Mouse (Mus musculus) lung, embryonic 16.5 days (tissue): ENCODE results near the gene Nrxn2. TPM values are rescaled to one million over a fixed set of nuclear protein-coding genes. Genes with fewer than 3 reads are reported as not detected.

Source experiments
- ATAC-seq: fragments of 200-750 bp; cut with Nextera tagmentation; 2 replicates; pipeline ENCODE4 v1.8.0; 2017; ENCODE audit warnings: low read depth, mild to moderate bottlenecking, moderate library complexity
- H3K27ac ChIP-seq: fragments of 300-500 bp; sonication (generic); 2 replicates; pipeline ENCODE4 v1.5.1; 2014; ENCODE audit warnings: mild to moderate bottlenecking, control low read depth, low read length
- H3K27me3 ChIP-seq: fragments of 300-500 bp; sonication (generic); 2 replicates; pipeline ENCODE4 v1.6.1; 2014; ENCODE audit warnings: low read depth, low read length, mixed read lengths; ENCODE audit not compliant: control insufficient read depth, insufficient read depth
- H3K36me3 ChIP-seq: fragments of 300-500 bp; sonication (generic); 2 replicates; pipeline ENCODE4 v1.6.1; 2014; ENCODE audit warnings: low read length; ENCODE audit not compliant: control insufficient read depth, insufficient read depth
- H3K4me1 ChIP-seq: fragments of 300-500 bp; sonication (generic); replicated peaks from 2 replicates; pipeline ENCODE4 v1.6.1; 2014; ENCODE audit warnings: low read length, mixed read lengths; ENCODE audit not compliant: control insufficient read depth, insufficient read depth
- H3K4me2 ChIP-seq: fragments of 300-500 bp; sonication (generic); 2 replicates; pipeline ENCODE4 v1.6.1; 2014; ENCODE audit warnings: low read depth, low read length, control low read depth
- H3K4me3 ChIP-seq: fragments of 300-500 bp; sonication (generic); 2 replicates; pipeline ENCODE4 v1.5.1; 2014; ENCODE audit warnings: mild to moderate bottlenecking, low read length, control low read depth
- H3K9ac ChIP-seq: fragments of 300-500 bp; sonication (generic); 2 replicates; pipeline ENCODE4 v1.6.1; 2014; ENCODE audit warnings: low read length, control low read depth
- H3K9me3 ChIP-seq: fragments of 300-500 bp; sonication (generic); 2 replicates; pipeline ENCODE4 v1.6.1; 2016; ENCODE audit warnings: low read length; ENCODE audit not compliant: control insufficient read depth
- WGBS: fragments of 180-500 bp; shearing (Covaris S2); extraction: QIAGEN DNeasy Blood & Tissue Kit; methylation state at CpG from one replicate; pipeline ENCODE4 v1.1.7; 2014; 5-methylcytosine and 5-hydroxymethylcytosine counted together
- polyA plus RNA-seq: library from polyadenylated mRNA; unstranded; fragments of >200 nt; fragmentation: Nextera tagmentation; extraction: Ambion mirVana; gene quantifications from 2 replicates; pipeline ENCODE4 v1.2.1, GENCODE M21; 2015

Nrxn2 gene
- polyA plus RNA-seq, 1 experiment from 2014 or later, result 0.88 TPM

GRCm38 (mm10) chr19:6420481-6421210 lies 2.1 kb downstream of the Nrxn2 start:
- no peak for ATAC-seq
- Histone ChIP-seq H3K4me1 (peaks cover 7% of the 10 kb centered on the region), H3K4me2 (no peak overlapping the region), H3K27ac (no peak overlapping the region), H3K36me3 (no peaks in the 10 kb centered on the region), H3K9ac (no peak overlapping the region), H3K27me3 (peaks cover 45% of the 10 kb centered on the region), H3K4me3 (no peak overlapping the region), H3K9me3 (no peaks in the 10 kb centered on the region)
- 48% methylated on average over 19 of the region's 19 CpGs for WGBS

- Histone ChIP-seq H3K9me3 (no peaks in the 10 kb centered on the region), H3K36me3 (no peaks in the 10 kb centered on the region), H3K4me1 (peaks cover 7% of the 10 kb centered on the region), H3K9ac (no peak overlapping the region), H3K4me2 (no peak overlapping the region), H3K4me3 (no peak overlapping the region), H3K27me3 (peaks cover 51% of the 10 kb centered on the region), H3K27ac (no peak overlapping the region)
- no peak for ATAC-seq
- 76% methylated on average over 9 of the region's 9 CpGs for WGBS
Measured at GRCm38 (mm10) chr19:6421211-6421590, 2.7 kb downstream of the Nrxn2 start.

GRCm38 (mm10) chr19:6422014-6422413 lies 3.5 kb downstream of the Nrxn2 start:
- H3K27ac ChIP-seq, result no peak overlapping the region
- no peak for ATAC-seq
- H3K27me3 ChIP-seq, result peaks cover 58% of the 10 kb centered on the region
- H3K36me3 ChIP-seq, result no peaks in the 10 kb centered on the region
- no peak overlapping the region for H3K4me2 ChIP-seq
- no peak overlapping the region for H3K9ac ChIP-seq
- no peaks in the 10 kb centered on the region for H3K9me3 ChIP-seq
- peaks cover 7% of the 10 kb centered on the region for H3K4me1 ChIP-seq
- WGBS, result 41% methylated on average over 7 of the region's 7 CpGs
- H3K4me3 ChIP-seq, result no peak overlapping the region

- no peak overlapping the region for H3K4me3 ChIP-seq
- no peak overlapping the region for H3K27ac ChIP-seq
- peaks cover 13% of the 10 kb centered on the region for H3K4me1 ChIP-seq
- H3K4me2 ChIP-seq, result no peak overlapping the region
- H3K36me3 ChIP-seq, result no peaks in the 10 kb centered on the region
- 72% methylated on average over 16 of the region's 16 CpGs for WGBS
- no peak for ATAC-seq
- H3K9ac ChIP-seq, result no peak overlapping the region
- no peaks in the 10 kb centered on the region for H3K9me3 ChIP-seq
- H3K27me3 ChIP-seq, result peaks cover 62% of the 10 kb centered on the region
Measured at GRCm38 (mm10) chr19:6423241-6423640, 4.7 kb downstream of the Nrxn2 start.

- Histone ChIP-seq H3K27ac (no peak overlapping the region), H3K4me3 (no peak overlapping the region), H3K36me3 (no peaks in the 10 kb centered on the region), H3K4me2 (no peak overlapping the region), H3K4me1 (peaks cover 13% of the 10 kb centered on the region), H3K27me3 (peaks cover 62% of the 10 kb centered on the region), H3K9ac (no peak overlapping the region), H3K9me3 (no peaks in the 10 kb centered on the region)
- 59% methylated on average over 8 of the region's 8 CpGs for WGBS
- no peak for ATAC-seq
Measured at GRCm38 (mm10) chr19:6424137-6424881, 5.8 kb downstream of the Nrxn2 start.

GRCm38 (mm10) chr19:6425595-6425994 lies 7.1 kb downstream of the Nrxn2 start:
- Histone ChIP-seq H3K4me2 (no peak overlapping the region), H3K36me3 (no peaks in the 10 kb centered on the region), H3K4me3 (no peak overlapping the region), H3K27me3 (peaks cover 62% of the 10 kb centered on the region), H3K9me3 (no peaks in the 10 kb centered on the region), H3K27ac (no peak overlapping the region), H3K4me1 (peaks cover 13% of the 10 kb centered on the region), H3K9ac (no peak overlapping the region)
- WGBS, result 43% methylated on average over 5 of the region's 5 CpGs
- ATAC-seq, result no peak

- no peaks in the 10 kb centered on the region for H3K9me3 ChIP-seq
- peaks cover 13% of the 10 kb centered on the region for H3K4me1 ChIP-seq
- H3K4me3 ChIP-seq, result no peak overlapping the region
- WGBS, result 22% methylated on average over 13 of the region's 13 CpGs
- no peak overlapping the region for H3K4me2 ChIP-seq
- H3K9ac ChIP-seq, result no peak overlapping the region
- H3K27me3 ChIP-seq, result peaks cover 56% of the 10 kb centered on the region
- no peaks in the 10 kb centered on the region for H3K36me3 ChIP-seq
- H3K27ac ChIP-seq, result no peak overlapping the region
- 0 out of 2 replicates have a peak, but pooled peaks have one; percentile 26 for ATAC-seq
Measured at GRCm38 (mm10) chr19:6426703-6427500, 8.4 kb downstream of the Nrxn2 start.

- peak; percentile 59; the same call in 1 of the 2 replicates for ATAC-seq
- WGBS, result under 1% methylated on average over 74 of the region's 94 CpGs
- H3K9me3 ChIP-seq, result no peaks in the 10 kb centered on the region
Measured at GRCm38 (mm10) chr19:6427653-6428434, 9.3 kb downstream of the Nrxn2 start.

More at GRCm38 (mm10) chr19:6427653-6428434, 9.3 kb downstream of the Nrxn2 start:
- Histone ChIP-seq H3K9ac (no peak overlapping the region), H3K4me2 (peak overlapping the region; percentile 46), H3K36me3 (no peaks in the 10 kb centered on the region), H3K4me3 (peak overlapping the region; percentile 30), H3K4me1 (peaks cover 13% of the 10 kb centered on the region), H3K27me3 (peaks cover 56% of the 10 kb centered on the region), H3K27ac (no peak overlapping the region)
